Mouse (Mus musculus) ovary, postnatal 14 days (tissue): ENCODE data around the gene Naa35.
A peak's percentile ranks its signal among the peaks of the same experiment; 100 is the strongest.
"Not testable (repeated sequence)": the region's sequence is repeated elsewhere in the genome, so short reads cannot be mapped to it uniquely, and the experiment has no call there.

Source experiments
- DNase-seq: peaks from one replicate; pipeline ENCODE4 v3.0.0; 2022; ENCODE audit warnings: low spot score

Naa35 gene

DNA sequence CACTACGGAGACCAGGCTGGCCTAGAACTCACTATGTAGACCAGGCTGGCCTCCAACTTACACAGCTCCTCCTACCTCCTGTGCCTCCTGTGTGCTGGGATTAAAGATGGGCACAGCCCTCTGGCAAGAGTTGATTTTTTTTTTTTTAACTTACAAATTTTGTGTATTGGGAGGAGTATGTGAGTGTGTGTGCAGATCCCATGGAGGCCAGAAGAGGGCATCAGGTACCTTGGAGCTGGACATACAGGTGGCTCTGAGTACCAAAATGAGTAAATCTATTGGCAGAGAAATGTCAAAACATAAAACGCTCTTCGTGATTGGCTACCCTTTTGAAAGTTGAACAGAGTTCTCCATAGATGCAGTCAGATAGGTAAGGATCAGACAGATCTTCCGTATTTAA is 4.1 kb upstream of the Naa35 start:
- DNase-seq: no peak

DNA sequence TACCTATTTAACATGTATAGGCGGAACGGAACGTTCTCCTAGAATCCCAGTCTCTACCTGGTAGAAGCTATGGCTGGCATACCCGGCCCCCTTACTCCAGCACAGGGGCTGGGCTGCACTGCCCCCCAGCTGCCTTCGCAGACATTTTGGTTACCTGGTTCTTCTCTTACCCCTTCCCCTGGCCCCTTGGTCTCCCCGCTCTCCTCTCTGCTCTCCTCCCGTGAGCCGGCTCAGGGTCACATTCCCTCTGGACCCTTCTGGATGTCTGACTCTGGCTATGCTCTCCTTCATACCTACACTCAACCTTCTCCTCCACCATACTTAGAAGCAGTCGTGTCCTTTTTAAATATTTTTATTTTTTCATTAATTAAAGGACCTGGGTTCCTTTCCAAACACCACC is 578 bp upstream of the Naa35 start:
- peak; percentile 31 for DNase-seq

DNA sequence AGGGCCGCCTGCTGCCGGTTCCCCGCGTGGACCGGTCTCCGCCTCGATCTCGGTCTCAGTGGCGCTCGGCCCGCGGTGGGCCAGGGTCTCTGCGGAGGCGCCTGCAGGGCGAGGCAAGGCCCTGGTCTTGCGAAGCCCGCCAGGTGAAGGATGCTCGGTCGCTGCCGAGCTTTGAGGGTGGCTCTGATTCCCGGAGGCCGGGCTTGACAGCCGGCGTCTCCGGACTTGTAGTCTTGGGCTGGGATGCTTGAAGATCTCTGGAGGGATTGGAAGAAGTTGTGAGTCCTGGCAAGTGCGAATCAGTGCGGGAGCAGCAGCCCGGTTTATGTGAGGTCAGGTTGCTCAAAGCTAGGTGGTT is 568 bp downstream of the Naa35 start:
- peak; percentile 23 for DNase-seq

DNA sequence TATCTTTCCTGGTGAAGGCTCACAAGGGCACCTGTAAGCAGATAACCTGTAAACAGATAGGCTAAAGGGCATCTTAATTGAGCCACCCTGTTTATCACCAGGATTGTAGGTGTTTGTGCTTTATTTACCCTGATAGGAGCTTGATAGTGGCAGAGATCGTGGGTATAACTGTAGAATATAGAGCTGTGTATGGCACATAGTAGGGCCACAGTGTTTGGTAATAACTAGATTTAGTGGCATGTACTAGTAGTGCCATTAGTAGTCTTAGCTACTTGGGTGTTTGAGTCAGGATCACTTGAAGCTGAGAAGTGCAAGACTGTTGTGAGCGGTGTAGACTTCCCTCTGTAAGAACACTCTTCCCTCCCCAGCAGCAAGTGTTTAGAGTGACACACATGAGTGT is 2.1 kb downstream of the Naa35 start:
- DNase-seq: no peak

GRCm38 (mm10) chr13:59589672-59590071 is 4.6 kb downstream of the Naa35 start:
- no peak for DNase-seq

GRCm38 (mm10) chr13:59590691-59591090 is 5.6 kb downstream of the Naa35 start:
- no peak for DNase-seq

GRCm38 (mm10) chr13:59592058-59592457 is 7.0 kb downstream of the Naa35 start:
- DNase-seq: not testable (repeated sequence)

DNA sequence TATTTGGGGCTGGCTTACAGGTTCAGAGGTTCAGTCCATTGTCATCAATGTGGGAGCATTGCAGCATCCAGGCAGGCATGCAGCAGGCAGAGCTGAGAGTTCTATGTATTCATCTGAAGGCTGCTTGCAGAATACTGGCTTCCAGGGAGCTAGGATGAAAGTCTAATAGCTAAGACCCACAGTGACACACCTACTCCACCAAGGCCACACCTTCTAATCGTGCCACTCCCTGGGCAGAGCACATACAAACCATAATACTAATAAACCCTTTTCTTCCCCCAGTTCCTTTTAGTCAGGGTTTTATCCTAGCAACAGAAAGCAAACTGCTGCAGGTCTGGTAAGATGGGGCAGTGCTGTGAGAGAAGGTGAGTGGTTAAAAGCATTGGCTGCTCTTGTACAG is 7.6 kb downstream of the Naa35 start:
- DNase-seq: no peak

DNA sequence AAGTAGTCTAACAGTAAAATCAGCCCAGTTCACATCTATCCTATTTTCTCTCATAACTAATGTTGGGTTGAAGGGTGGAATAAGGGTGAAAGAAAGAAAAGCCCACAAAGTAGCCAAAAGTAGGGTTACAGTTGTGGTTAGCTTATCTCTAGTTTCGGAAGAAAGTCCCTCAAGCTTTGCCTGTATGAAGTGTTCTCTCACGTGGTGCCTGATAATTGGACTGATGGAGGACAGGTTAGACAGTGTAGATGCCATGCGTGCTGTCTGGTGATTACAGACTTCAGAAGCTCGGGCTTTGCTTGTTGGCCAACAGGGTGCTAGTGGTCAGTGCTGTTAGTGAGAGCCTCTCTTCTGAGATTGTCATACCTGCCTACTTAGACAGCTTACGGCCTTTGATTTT is 18.0 kb downstream of the Naa35 start:
- no peak for DNase-seq

- no peak for DNase-seq
Measured at GRCm38 (mm10) chr13:59604511-59604910, 19.5 kb downstream of the Naa35 start.

DNA sequence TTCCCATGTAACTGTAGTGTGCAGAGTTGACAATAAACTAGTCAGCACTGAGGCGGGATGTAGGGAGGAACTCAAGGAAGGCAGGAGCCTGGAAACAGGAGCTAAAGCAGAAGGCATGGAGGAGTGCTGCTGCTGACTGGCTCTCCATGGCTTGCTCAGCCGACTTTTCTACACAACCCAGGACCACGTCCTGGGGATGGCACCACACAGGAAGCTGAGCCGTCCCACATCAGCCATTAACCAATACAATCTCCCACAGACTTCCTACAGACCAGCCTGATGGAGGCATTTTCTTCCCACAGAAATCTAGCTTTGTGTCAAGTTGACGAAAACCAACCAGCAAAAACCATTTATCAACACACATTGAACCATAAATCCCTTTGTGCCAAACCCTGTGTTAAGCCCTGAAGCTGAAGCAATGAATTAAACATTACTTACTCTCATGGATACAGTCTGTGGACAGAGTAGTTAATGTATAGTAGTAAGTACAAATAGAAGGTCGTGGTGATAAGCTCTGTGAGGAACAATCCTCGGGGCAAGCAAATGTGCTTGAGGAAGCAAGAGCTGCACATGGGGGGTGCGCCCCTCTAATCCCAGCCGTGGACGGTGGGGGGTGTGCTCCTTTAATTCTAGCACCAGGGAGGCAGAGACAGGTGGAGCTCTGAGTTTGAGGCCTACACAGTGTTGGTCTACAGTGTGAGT is 20.3 kb downstream of the Naa35 start:
- DNase-seq: no peak

DNA sequence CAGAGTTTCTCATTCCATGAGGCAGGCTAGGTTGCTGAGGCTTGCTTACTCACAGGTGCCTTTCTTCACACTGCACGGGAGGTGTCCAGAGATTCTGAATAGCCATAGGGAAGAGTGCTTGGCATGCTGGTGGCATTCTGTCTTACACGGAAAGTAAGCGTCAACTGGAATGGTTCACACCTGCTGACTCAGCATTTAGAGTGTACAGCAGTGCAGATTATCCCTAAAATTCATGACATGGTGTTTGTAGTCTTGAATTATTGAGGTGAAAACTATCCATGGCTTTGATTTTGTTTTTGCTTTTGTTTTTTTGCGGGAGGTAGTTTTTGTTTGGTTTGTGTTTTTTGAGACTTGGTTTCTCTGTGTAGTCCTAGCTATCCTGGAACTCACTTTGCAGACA is 24.8 kb downstream of the Naa35 start:
- DNase-seq: no peak

DNA sequence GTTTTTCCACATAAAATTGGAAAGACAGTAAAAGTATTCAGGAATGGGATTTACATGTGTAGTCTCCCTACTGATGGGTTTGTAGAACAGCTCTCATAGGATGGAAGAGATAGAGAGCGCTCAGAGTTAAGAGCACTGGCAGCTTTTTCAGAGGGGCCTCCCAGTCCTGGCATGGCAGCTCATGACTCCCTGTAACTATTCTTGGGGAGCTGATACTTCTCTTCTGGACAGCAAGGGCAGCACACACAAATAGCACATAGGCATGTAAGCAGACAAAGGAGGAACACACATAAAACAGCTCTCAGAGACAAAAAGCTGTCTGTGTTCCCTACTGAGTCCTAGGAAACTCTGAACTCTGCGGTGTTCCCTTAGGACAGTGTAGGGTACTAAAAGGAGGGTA is 25.4 kb downstream of the Naa35 start:
- no peak for DNase-seq

DNA sequence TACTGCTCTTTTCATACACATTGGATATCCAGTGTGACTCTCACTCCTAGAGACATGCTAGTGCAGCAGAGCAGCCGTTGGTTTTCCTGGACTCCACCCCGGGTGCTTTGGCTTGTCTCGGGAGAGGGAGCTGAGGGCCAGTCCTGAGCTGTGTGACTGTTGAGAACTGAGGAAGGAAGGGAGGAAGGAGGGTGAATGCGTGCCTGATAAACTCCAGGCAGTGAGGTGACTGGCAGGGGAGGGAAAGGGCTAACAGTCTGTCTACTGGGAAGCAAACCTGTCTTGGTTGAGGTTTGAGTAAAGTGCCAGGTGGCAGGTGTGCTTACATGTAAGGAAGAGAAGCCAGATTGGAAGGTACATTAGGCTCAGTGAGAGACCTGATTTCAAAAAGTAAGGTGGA is 28.8 kb downstream of the Naa35 start:
- DNase-seq: no peak

GRCm38 (mm10) chr13:59615152-59615551 is 30.1 kb downstream of the Naa35 start:
- no peak for DNase-seq

DNA sequence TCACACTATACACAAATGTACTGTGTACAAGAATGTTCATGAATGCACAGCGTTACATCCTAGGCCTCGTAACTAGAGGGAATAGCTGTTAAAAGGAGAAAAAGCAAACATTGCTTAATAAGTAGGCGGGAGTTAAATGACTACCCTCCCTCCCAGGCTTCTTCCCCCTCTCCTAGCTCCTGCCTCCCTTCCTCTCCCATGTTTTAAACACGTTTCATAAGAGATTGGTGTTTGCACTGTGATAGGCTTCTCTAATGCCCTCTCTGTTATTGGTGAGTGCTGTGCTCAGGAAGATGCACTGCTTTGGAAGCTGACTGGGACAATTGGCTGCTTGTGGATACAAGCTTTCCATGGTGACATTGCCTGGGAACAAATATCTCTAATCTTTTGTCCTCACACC is 30.5 kb downstream of the Naa35 start:
- DNase-seq: no peak

GRCm38 (mm10) chr13:59618463-59618862 is 33.4 kb downstream of the Naa35 start:
- DNase-seq: no peak

DNA sequence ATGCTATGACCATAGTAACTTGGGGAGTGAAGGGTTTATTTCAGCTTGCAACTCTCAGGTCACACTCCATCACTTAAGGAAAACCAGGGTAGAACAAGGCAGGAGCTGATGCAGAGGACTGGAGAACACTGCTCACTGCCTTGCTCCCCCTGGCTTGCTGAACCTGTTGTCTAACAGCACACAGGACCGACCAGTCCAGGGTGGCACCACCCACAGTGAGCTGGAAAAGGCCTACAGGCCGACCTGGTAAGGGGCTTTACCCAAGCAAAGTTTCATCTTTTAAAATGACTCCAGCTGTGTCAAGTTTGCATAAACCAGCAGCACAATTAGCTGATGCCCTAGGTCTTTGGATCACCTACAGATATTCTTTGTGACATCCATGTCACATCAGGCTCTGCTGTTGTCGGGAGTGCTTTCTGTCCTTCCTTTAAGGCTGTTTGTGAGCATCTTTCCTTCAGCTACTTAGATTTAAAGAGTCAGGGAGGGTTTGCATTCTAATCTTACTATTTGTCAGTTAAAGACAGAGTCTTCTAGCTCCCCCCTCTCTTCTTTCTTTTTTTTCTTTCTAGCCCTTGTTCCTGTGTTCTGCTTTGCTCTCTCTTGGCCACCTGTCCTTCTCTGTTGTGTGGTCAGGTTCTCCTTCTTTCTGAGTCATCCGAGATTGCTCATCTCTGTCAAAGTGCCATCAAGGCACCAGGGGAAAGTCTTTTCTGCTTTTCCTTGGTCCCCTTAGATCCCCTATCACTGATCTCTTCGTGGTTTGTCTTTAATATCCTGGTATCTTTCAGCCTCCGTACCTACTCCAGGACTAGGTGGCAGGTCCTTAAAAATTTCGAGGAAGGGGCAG is 36.8 kb downstream of the Naa35 start:
- no peak for DNase-seq

- no peak for DNase-seq
Measured at GRCm38 (mm10) chr13:59624389-59624788, 39.3 kb downstream of the Naa35 start.

DNA sequence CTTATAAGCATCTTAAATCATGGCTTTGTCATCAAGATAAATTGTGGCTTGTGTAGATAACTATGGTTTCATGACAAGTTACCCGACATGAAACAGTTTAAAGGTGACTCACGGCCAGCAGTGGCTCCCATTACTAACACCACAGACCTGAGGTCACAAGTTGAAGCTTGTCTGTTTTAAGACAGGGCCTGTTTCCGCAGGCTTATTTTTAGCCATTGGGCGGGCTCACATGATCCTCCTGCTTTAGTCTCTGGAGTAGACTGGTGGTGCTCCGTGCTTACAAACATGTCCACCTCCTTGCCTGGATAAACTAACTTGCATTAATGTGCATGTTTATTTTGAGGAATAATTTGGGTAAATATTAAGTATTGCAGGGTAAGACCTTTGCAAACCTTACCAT is 39.8 kb downstream of the Naa35 start:
- DNase-seq: no peak

GRCm38 (mm10) chr13:59626739-59627138 is 41.7 kb downstream of the Naa35 start:
- no peak for DNase-seq

DNA sequence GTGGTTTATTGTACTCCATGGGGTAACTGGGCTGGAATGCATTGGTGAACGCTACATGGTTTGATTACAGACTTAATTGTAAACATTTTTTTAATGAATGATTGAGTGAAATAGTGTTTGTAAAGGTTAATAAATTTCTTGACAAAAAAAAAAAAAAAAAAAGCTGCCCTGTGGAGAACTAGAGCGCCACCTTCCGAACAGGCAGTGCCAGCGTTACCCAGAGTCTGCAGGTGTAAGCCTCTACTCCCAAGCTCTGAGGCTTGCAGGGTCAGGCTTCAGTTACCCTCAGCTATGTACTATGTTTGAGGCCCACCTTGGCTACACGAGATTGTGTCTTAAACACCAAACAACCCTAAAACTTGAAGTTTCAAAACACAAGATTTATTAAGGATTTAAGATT is 49.6 kb downstream of the Naa35 start:
- no peak for DNase-seq

- DNase-seq: no peak
Measured at GRCm38 (mm10) chr13:59637800-59638199, 52.7 kb downstream of the Naa35 start.
